Mouse (Mus musculus) kidney, embryonic 14.5 days (tissue): ENCODE data around the gene Zfhx3. TPM values are rescaled to one million over a fixed set of nuclear protein-coding genes. Genes with fewer than 3 reads are reported as not detected.

Experiments
- ATAC-seq: fragments of 200-750 bp; cut with Nextera tagmentation; 2 replicates; pipeline ENCODE4 v1.8.0; 2017; ENCODE audit warnings: moderate number of reproducible peaks, mild to moderate bottlenecking, moderate TSS enrichment, moderate library complexity; ENCODE audit not compliant: low FRiP score, low TSS enrichment
- H3K27ac ChIP-seq: fragments of 300-500 bp; sonication (generic); 2 replicates; pipeline ENCODE4 v1.5.1; 2014; ENCODE audit warnings: low read depth, mild to moderate bottlenecking, low read length, moderate library complexity, mixed read lengths
- H3K27me3 ChIP-seq: fragments of 300-500 bp; sonication (generic); 2 replicates; pipeline ENCODE4 v1.6.1; 2014; ENCODE audit warnings: mild to moderate bottlenecking, low read length; ENCODE audit not compliant: control insufficient read depth, insufficient read depth
- H3K36me3 ChIP-seq: fragments of 300-500 bp; sonication (generic); 2 replicates; pipeline ENCODE4 v1.6.1; 2014; ENCODE audit warnings: low read length, mixed read lengths; ENCODE audit not compliant: control insufficient read depth, insufficient read depth
- H3K4me1 ChIP-seq: fragments of 300-500 bp; sonication (generic); 2 replicates; pipeline ENCODE4 v1.6.1; 2014; ENCODE audit warnings: low read length, mixed read lengths; ENCODE audit not compliant: control insufficient read depth, insufficient read depth
- H3K4me2 ChIP-seq: fragments of 300-500 bp; sonication (generic); replicated peaks from 2 replicates; pipeline ENCODE4 v1.6.1; 2014; ENCODE audit warnings: low read depth, mild to moderate bottlenecking, low read length
- H3K4me3 ChIP-seq: fragments of 300-500 bp; sonication (generic); 2 replicates; pipeline ENCODE4 v1.5.1; 2014; ENCODE audit warnings: mild to moderate bottlenecking, low read length
- H3K9ac ChIP-seq: fragments of 300-500 bp; sonication (generic); 2 replicates; pipeline ENCODE4 v1.6.1; 2014; ENCODE audit warnings: low read depth, mild to moderate bottlenecking, low read length, moderate library complexity
- H3K9me3 ChIP-seq: fragments of 300-500 bp; sonication (generic); 2 replicates; pipeline ENCODE4 v1.6.1; 2016; ENCODE audit warnings: low read length; ENCODE audit not compliant: control insufficient read depth
- WGBS: fragments of 180-500 bp; shearing (Covaris S2); extraction: QIAGEN DNeasy Blood & Tissue Kit; methylation state at CpG from one replicate; pipeline ENCODE4 v1.1.7; 2014; 5-methylcytosine and 5-hydroxymethylcytosine counted together
- polyA plus RNA-seq: library from polyadenylated mRNA; unstranded; fragments of >200 nt; fragmentation: Nextera tagmentation; extraction: Ambion mirVana; gene quantifications from 2 replicates; pipeline ENCODE4 v1.2.1, GENCODE M21; 2014

Zfhx3 gene
- polyA plus RNA-seq, 1 experiment from 2014 or later = 11.7 TPM

DNA sequence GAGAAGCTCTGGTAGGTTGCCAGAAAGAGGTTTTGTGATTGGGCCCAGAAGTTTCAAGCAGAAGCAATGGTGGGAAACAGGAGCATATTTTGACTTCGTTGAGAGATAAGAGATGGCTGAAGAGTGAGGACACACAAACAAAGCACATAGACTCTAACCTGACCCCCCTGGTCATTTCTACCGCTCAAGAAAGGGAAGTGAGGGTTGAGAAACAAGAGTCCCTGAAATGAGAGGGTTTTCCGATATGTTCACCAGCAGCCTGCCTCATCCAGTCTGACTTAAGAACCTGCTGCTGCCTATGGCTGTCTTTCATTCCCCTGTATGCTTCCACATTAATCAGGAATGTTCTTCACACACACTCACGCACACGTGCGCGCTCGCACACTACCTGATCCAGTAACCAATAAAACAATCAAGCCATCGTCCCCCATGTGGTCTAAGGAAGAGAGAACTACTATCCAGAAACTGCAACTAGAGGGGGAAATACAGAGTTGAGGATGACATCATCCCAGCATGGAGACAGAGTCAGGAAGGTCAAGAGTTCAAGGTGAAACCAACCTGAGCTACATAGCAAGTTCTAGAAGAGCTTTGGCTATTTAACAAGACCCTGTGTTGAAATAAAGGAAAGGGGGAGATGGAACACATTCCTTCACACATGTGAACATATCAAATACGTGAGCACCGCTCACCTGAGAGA is 649.7 kb downstream of the Zfhx3 start:
- no peak overlapping the region for H3K9ac ChIP-seq
- no peak overlapping the region for H3K27ac ChIP-seq
- 89% methylated on average over 11 of the region's 11 CpGs for WGBS
- H3K27me3 ChIP-seq = no peaks in the 10 kb centered on the region
- no peak overlapping the region for H3K4me3 ChIP-seq
- peaks cover 19% of the 10 kb centered on the region; the same call in 1 of the 2 replicates for H3K4me1 ChIP-seq
- ATAC-seq = no peak
- H3K36me3 ChIP-seq = no peaks in the 10 kb centered on the region
- H3K9me3 ChIP-seq = no peaks in the 10 kb centered on the region
- H3K4me2 ChIP-seq = no peak overlapping the region

- Histone ChIP-seq H3K36me3 (no peaks in the 10 kb centered on the region), H3K4me1 (peaks cover 19% of the 10 kb centered on the region; the same call in 1 of the 2 replicates), H3K9ac (no peak overlapping the region), H3K27me3 (no peaks in the 10 kb centered on the region), H3K4me2 (no peak overlapping the region), H3K27ac (0 out of 2 replicates have a peak overlapping the region, but pooled peaks have one; percentile 42), H3K4me3 (no peak overlapping the region), H3K9me3 (no peaks in the 10 kb centered on the region)
- ATAC-seq = 0 out of 2 replicates have a peak, but pooled peaks have one; percentile 5
- 40% methylated on average over 13 of the region's 13 CpGs for WGBS
These were observed 650.6 kb downstream of the Zfhx3 start for GRCm38 (mm10) chr8:108592990-108593589.

DNA sequence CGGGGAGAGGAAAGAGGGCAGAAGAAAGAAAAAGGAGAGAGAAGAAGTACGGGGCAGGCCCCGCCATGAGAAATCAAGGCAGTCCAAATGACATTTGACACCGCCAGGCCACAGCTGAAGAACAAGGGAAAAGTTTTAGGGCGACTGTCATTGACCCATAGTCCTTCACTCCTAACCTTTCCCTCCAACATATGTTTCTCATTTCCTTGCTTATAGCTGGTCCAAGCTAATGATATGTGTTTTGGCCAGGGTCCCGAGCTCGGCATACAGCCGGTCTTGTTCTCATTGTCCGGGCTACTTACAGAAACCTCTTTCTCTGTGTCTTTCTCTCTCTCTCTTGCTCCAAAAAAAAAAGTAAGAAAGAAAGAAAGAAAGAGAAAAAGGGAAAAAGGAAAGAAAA is 651.4 kb downstream of the Zfhx3 start:
- 26% methylated on average over 9 of the region's 9 CpGs for WGBS
- Histone ChIP-seq H3K9ac (no peak overlapping the region), H3K4me2 (no peak overlapping the region), H3K27me3 (no peaks in the 10 kb centered on the region), H3K9me3 (no peaks in the 10 kb centered on the region), H3K36me3 (no peaks in the 10 kb centered on the region), H3K27ac (peak overlapping the region; percentile 49; the same call in 1 of the 2 replicates), H3K4me1 (peaks cover 21% of the 10 kb centered on the region; the same call in 1 of the 2 replicates), H3K4me3 (no peak overlapping the region)
- peak; percentile 67; the same call in 1 of the 2 replicates for ATAC-seq

- H3K4me3 ChIP-seq = no peak overlapping the region
- ATAC-seq = no peak
- no peak overlapping the region for H3K4me2 ChIP-seq
- WGBS = 42% methylated on average over 9 of the region's 9 CpGs
- H3K9ac ChIP-seq = no peak overlapping the region
- peak overlapping the region; percentile 49; the same call in 1 of the 2 replicates for H3K27ac ChIP-seq
- H3K36me3 ChIP-seq = no peaks in the 10 kb centered on the region
- H3K27me3 ChIP-seq = no peaks in the 10 kb centered on the region
- H3K4me1 ChIP-seq = peaks cover 22% of the 10 kb centered on the region; the same call in 1 of the 2 replicates
- no peaks in the 10 kb centered on the region for H3K9me3 ChIP-seq
These were observed 652.1 kb downstream of the Zfhx3 start for GRCm38 (mm10) chr8:108594361-108595060.

GRCm38 (mm10) chr8:108595061-108595419 is 652.6 kb downstream of the Zfhx3 start:
- H3K9ac ChIP-seq = no peak overlapping the region

DNA sequence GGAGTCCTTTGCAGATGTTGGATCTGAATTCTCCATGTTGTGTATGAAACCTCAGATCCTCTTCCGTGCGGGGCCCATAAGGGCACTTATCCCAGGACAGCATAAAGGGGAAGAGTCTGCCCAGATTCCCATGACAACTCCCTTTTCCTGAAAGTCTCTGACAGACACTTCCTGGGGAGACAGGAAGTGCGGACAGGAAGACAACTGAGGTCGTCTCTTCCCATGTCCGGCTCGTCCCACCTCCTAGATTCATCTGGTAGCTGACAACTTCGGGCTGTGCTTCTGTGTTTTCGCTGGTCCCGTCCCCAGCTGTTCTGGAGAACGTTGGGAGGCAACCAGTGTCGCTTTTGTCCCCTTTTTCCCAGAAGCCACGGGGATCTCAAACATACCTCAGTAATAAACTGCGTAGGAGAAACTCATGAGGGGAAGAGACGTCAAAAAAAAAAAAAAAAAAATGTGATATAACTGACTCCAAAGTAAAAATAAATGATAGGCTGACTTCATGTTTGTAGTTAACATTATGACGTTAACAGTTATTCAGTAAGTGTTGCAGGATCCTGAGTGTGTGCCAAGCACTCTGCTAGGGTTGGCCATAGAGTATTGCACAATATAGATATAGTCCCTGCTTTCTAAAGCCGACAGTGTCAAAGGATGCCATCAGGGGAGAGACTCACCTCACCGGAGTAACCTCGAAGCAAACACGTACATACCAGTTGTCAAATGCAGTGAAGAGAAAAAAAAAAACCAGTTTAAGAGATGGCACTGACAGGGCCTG is 653.5 kb downstream of the Zfhx3 start:
- 76% methylated on average over 19 of the region's 19 CpGs for WGBS
- Histone ChIP-seq H3K36me3 (no peaks in the 10 kb centered on the region), H3K9me3 (no peaks in the 10 kb centered on the region), H3K4me1 (peaks cover 22% of the 10 kb centered on the region; the same call in 1 of the 2 replicates), H3K27ac (0 out of 2 replicates have a peak overlapping the region, but pooled peaks have one; percentile 8), H3K27me3 (no peaks in the 10 kb centered on the region), H3K4me3 (no peak overlapping the region), H3K9ac (no peak overlapping the region), H3K4me2 (no peak overlapping the region)
- no peak for ATAC-seq

More at GRCm38 (mm10) chr8:108595061-108595419, 652.6 kb downstream of the Zfhx3 start:
- Histone ChIP-seq H3K4me3 (no peak overlapping the region), H3K27ac (peak overlapping the region; percentile 3; the same call in 1 of the 2 replicates), H3K27me3 (no peaks in the 10 kb centered on the region), H3K36me3 (no peaks in the 10 kb centered on the region), H3K4me1 (peaks cover 22% of the 10 kb centered on the region; the same call in 1 of the 2 replicates), H3K9me3 (no peaks in the 10 kb centered on the region), H3K4me2 (no peak overlapping the region)
- no peak for ATAC-seq
- 52% methylated on average over 9 of the region's 9 CpGs for WGBS

- no peak overlapping the region for H3K4me2 ChIP-seq
- no peak overlapping the region for H3K9ac ChIP-seq
- H3K4me3 ChIP-seq = no peak overlapping the region
- 47% methylated on average over 8 of the region's 8 CpGs for WGBS
- H3K36me3 ChIP-seq = no peaks in the 10 kb centered on the region
- no peaks in the 10 kb centered on the region for H3K9me3 ChIP-seq
- ATAC-seq = no peak
- no peak overlapping the region for H3K27ac ChIP-seq
- peaks cover 9% of the 10 kb centered on the region; the same call in 1 of the 2 replicates for H3K4me1 ChIP-seq
- no peaks in the 10 kb centered on the region for H3K27me3 ChIP-seq
These were observed 656.6 kb downstream of the Zfhx3 start for GRCm38 (mm10) chr8:108599003-108599402.

- no peak overlapping the region for H3K4me3 ChIP-seq
- ATAC-seq = no peak
- H3K27me3 ChIP-seq = no peaks in the 10 kb centered on the region
- WGBS = 66% methylated on average over 6 of the region's 6 CpGs
- no peak overlapping the region for H3K4me2 ChIP-seq
- no peaks in the 10 kb centered on the region for H3K9me3 ChIP-seq
- no peak overlapping the region for H3K9ac ChIP-seq
- no peak overlapping the region; the same call in 1 of the 2 replicates for H3K27ac ChIP-seq
- H3K36me3 ChIP-seq = no peaks in the 10 kb centered on the region
- H3K4me1 ChIP-seq = peaks cover 4% of the 10 kb centered on the region; the same call in 1 of the 2 replicates
These were observed 657.1 kb downstream of the Zfhx3 start for GRCm38 (mm10) chr8:108599558-108599957.
